ENCODE assay signal across 9 mouse cellular contexts in genomic region chr3:68744162-68744561, GRCm38 (mm10). TPM values are rescaled to one million over a fixed set of nuclear protein-coding genes. Genes with fewer than 3 reads are reported as not detected.
DNase-seq lines count a peak whose midpoint lies in the region; ATAC-seq and TF ChIP-seq lines count a peak whose summit lies in the region.
"Had no signal": no experiment of that assay in that cellular context is flagged by ENCODE, and none has a peak within 500 bp of the region (broad histone marks: within the 10 kb centered on the region; RNA-seq: fewer than 3 reads in every experiment).

No protein-coding gene starts in this region.

- no peak overlapping the region for H3K27ac ChIP-seq in heart, postnatal 0 days (ENCODE audit: low read depth)
- no peak overlapping the region for H3K27ac ChIP-seq in hindbrain, postnatal 0 days

- H3K4me3 ChIP-seq in heart, postnatal 0 days (ENCODE audit: low read depth, low read length), result no peak overlapping the region
- H3K4me3 ChIP-seq in hindbrain, postnatal 0 days (ENCODE audit: low read length), result no peak overlapping the region
- H3K4me3 ChIP-seq: myocyte had no signal

- no peak overlapping the region for H3K4me2 ChIP-seq in heart, postnatal 0 days (ENCODE audit: low read depth, low read length)
- no peak overlapping the region for H3K4me2 ChIP-seq in hindbrain, postnatal 0 days (ENCODE audit: low read depth, low read length)

- no peaks in the 10 kb centered on the region for H3K4me1 ChIP-seq in heart, postnatal 0 days (ENCODE audit: control insufficient read depth, insufficient read depth)
- no peaks in the 10 kb centered on the region for H3K4me1 ChIP-seq in hindbrain, postnatal 0 days (ENCODE audit: insufficient read depth, low read length)

- H3K9ac ChIP-seq in heart, postnatal 0 days (replicated peaks; ENCODE audit: low read depth, low read length), result no peak overlapping the region
- no peak overlapping the region for H3K9ac ChIP-seq in hindbrain, postnatal 0 days (replicated peaks; ENCODE audit: low read length)

- 72% methylated on average over 1 of the region's 1 CpGs for WGBS in heart, postnatal 0 days
- WGBS in hindbrain, postnatal 0 days, result 76% methylated on average over 1 of the region's 1 CpGs

- H3K9me3 ChIP-seq in heart, postnatal 0 days (replicated peaks; ENCODE audit: control insufficient read depth, low read length), result no peaks in the 10 kb centered on the region
- H3K9me3 ChIP-seq in hindbrain, postnatal 0 days (ENCODE audit: low read length), result no peaks in the 10 kb centered on the region

- DNase-seq in heart, postnatal 0 days (ENCODE audit: low spot score), result no peak
- DNase-seq in heart, adult 18-20 months, result no peak
- peak; percentile 21 for DNase-seq in thymus, postnatal 14 days
- no peak for DNase-seq in thymus, postnatal 25 days
- DNase-seq in hindbrain, postnatal 0 days (ENCODE audit: low spot score), result peak; percentile 75
- no peak for DNase-seq in right cerebral cortex, adult 2 months (ENCODE audit: low spot score in 2 of 2)
- no peak for DNase-seq in urinary bladder, postnatal 10 days (ENCODE audit: low spot score)
- DNase-seq in right cerebral cortex, postnatal 10 days (ENCODE audit: low spot score in 2 of 2), result no peak

- no peak for TF ChIP-seq EP300 in heart, postnatal 0 days (IDR thresholded peaks at IDR 0.05; ENCODE audit: low read depth)

- TF ChIP-seq CTCF in heart, postnatal 0 days (IDR thresholded peaks at IDR 0.05; ENCODE audit: low read depth), result peak; percentile 38
- peak; percentile 65 for TF ChIP-seq CTCF in hindbrain, postnatal 0 days (IDR thresholded peaks at IDR 0.05; ENCODE audit: low read depth)

- H3K36me3 ChIP-seq in heart, postnatal 0 days (replicated peaks; ENCODE audit: control insufficient read depth, insufficient read depth, low read length), result no peaks in the 10 kb centered on the region
- H3K36me3 ChIP-seq in hindbrain, postnatal 0 days (ENCODE audit: insufficient read depth, low read length), result no peaks in the 10 kb centered on the region

- no peaks in the 10 kb centered on the region for H3K27me3 ChIP-seq in heart, postnatal 0 days (ENCODE audit: control insufficient read depth, insufficient read depth, low read length)
- no peaks in the 10 kb centered on the region for H3K27me3 ChIP-seq in hindbrain, postnatal 0 days (ENCODE audit: insufficient read depth, low read length)

- no peak for ATAC-seq in heart, postnatal 0 days (ENCODE audit: insufficient read depth, low read depth)
- ATAC-seq in hindbrain, postnatal 0 days, result peak; percentile 40; the same call in 1 of the 2 replicates

RNA-seq across cellular contexts. Expression of gene Il12a, which starts 53.7 kb away (rescaled TPM):
- not detected in 2 replicates for total RNA-seq in heart, postnatal 0 days (2014; rRNA removed; ENCODE audit: low replicate concordance)
- 0.12 and 0.21 TPM in 2 replicates for polyA plus RNA-seq in heart, postnatal 0 days (2015; fragmentation: Nextera tagmentation; extraction: Ambion mirVana)
- under 1 TPM in 1 of 2 experiments, not detected in 1; 0.82 TPM for total RNA-seq in heart, adult 18-20 months (2021)
- not detected in 2 replicates for total RNA-seq in hindbrain, postnatal 0 days (2014; rRNA removed)
- polyA plus RNA-seq in hindbrain, postnatal 0 days (2015; fragmentation: Nextera tagmentation; extraction: Ambion mirVana), result 0.48 and 0.68 TPM in 2 replicates

Comparison
In these comparisons a context has a peak if more than half of its experiments do, and no peak if none do; other contexts are left out.
1. DNase-seq: peak in thymus, postnatal 14 days (single experiment) and hindbrain, postnatal 0 days (single experiment); none in heart, postnatal 0 days (single experiment), heart, adult 18-20 months (0 of 2), thymus, postnatal 25 days (single experiment), right cerebral cortex, adult 2 months (0 of 2), urinary bladder, postnatal 10 days (single experiment) and right cerebral cortex, postnatal 10 days (0 of 2).